Mouse (Mus musculus) heart, embryonic 10.5 days (tissue): ENCODE data around the gene Synpo2. TPM values are rescaled to one million over a fixed set of nuclear protein-coding genes. Genes with fewer than 3 reads are reported as not detected.

ENCODE experiments used
- DNase-seq: peaks from one replicate; pipeline ENCODE4 v3.0.0-alpha.2; 2017; ENCODE audit warnings: low spot score
- H3K27ac ChIP-seq: fragments of 300-500 bp; sonication (generic); 2 replicates; pipeline ENCODE4 v1.5.1; 2016; ENCODE audit warnings: mild to moderate bottlenecking
- H3K27me3 ChIP-seq: fragments of 300-500 bp; sonication (generic); 2 replicates; pipeline ENCODE4 v1.6.1; 2016; ENCODE audit warnings: mild to moderate bottlenecking; ENCODE audit not compliant: poor library complexity, insufficient read depth, severe bottlenecking
- H3K36me3 ChIP-seq: fragments of 300-500 bp; sonication (generic); 2 replicates; pipeline ENCODE4 v1.6.1; 2016; ENCODE audit warnings: mild to moderate bottlenecking, moderate library complexity
- H3K4me1 ChIP-seq: fragments of 300-500 bp; sonication (generic); 2 replicates; pipeline ENCODE4 v1.6.1; 2016; ENCODE audit warnings: mild to moderate bottlenecking
- H3K4me3 ChIP-seq: fragments of 300-500 bp; sonication (generic); 2 replicates; pipeline ENCODE4 v1.5.1; 2016; ENCODE audit warnings: mild to moderate bottlenecking, moderate library complexity
- H3K9me3 ChIP-seq: fragments of 300-500 bp; sonication (generic); 2 replicates; pipeline ENCODE4 v1.6.1; 2016; ENCODE audit warnings: mild to moderate bottlenecking, moderate library complexity
- WGBS: fragments of 180-500 bp; shearing (Covaris S2); methylation state at CpG from one replicate; pipeline ENCODE4 v1.1.7; 2016; 5-methylcytosine and 5-hydroxymethylcytosine counted together
- polyA plus RNA-seq: library from polyadenylated mRNA; unstranded; fragments of >200 nt; fragmentation: Nextera tagmentation; extraction: Ambion mirVana; gene quantifications from 2 replicates; pipeline ENCODE4 v1.2.1, GENCODE M21; 2016

The Synpo2 gene
- polyA plus RNA-seq, 1 experiment from 2014 or later: 17.7 TPM

DNA sequence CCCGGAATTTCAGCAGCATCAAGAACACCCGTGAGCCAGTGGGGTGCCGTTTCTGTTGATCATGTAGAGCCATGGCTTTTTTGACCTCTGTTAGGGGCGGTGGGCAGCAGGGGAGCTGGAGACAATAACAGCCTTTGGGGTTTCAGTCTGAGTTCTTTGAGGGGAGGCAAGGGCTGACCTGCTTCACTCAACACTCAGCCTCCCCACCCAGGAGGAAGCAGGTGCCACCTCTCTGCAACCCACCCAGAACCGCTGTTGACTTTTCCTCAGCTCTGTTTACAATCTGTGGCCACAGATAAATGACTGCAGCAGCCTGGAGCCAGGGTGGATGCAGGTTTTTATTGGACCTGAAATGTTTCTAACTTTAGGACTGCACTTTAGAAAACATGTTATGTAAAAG lies 171.8 kb downstream of the Synpo2 start:
- DNase-seq: no peak
- Histone ChIP-seq H3K9me3 (no peaks in the 10 kb centered on the region), H3K36me3 (no peaks in the 10 kb centered on the region), H3K4me1 (peaks cover 33% of the 10 kb centered on the region), H3K27ac (peak overlapping the region; percentile 62), H3K4me3 (no peak overlapping the region), H3K27me3 (no peaks in the 10 kb centered on the region)
- WGBS: 19% methylated on average over 5 of the region's 5 CpGs

GRCm38 (mm10) chr3:123061931-123062330 lies 174.0 kb downstream of the Synpo2 start:
- Histone ChIP-seq H3K27me3 (no peaks in the 10 kb centered on the region), H3K36me3 (no peaks in the 10 kb centered on the region), H3K4me1 (peaks cover 33% of the 10 kb centered on the region), H3K4me3 (no peak overlapping the region), H3K9me3 (no peaks in the 10 kb centered on the region), H3K27ac (peak overlapping the region; percentile 22; the same call in 1 of the 2 replicates)
- no peak for DNase-seq
- WGBS: 79% methylated on average over 2 of the region's 2 CpGs

DNA sequence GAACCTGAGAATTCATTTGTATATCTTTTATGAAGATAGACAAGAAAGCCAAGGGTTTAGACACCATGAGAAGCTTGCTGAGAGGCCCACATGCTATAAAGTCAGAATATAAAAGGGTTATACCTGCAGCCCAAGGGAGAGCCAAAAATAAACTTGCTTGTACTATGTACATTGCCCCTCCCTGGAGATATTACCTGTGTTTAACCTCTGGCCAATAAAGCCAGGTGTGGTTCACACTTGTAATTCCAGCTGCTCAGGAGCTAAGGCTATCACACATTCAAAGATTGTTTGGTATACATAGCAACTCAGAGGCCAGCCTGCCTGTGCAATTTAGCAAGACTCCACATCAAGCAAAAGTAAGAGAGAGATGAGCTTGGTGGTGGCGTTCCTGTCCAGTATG lies 177.1 kb downstream of the Synpo2 start:
- no peak for DNase-seq
- H3K4me1 ChIP-seq: 0 out of 2 replicates have a peak, but pooled peaks cover 11% of the 10 kb centered on the region
- H3K4me3 ChIP-seq: no peak overlapping the region
- no peaks in the 10 kb centered on the region for H3K36me3 ChIP-seq
- no peaks in the 10 kb centered on the region for H3K27me3 ChIP-seq
- 91% methylated on average over 1 of the region's 1 CpGs for WGBS
- no peak overlapping the region for H3K27ac ChIP-seq
- H3K9me3 ChIP-seq: no peaks in the 10 kb centered on the region

DNA sequence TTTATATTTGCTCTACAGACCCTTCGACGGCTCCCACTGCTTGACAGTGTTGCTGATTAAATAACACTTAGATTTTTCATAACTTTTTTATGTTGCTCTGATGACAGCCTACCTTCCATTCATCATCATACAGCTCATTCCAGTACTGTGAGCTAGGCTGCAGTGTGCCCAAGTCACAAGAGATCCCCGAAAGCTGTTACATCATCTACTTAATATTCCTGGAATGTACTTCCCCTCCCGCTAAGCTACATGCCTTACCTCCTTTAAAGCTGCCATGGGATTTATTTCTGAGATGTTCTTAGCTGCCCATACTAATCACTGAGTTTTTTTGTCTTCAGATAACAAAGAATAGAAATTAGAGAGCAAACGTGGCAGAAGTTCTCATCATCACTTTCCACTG lies 181.8 kb downstream of the Synpo2 start:
- no peak for DNase-seq
- no peaks in the 10 kb centered on the region for H3K9me3 ChIP-seq
- no peak overlapping the region for H3K27ac ChIP-seq
- no peak overlapping the region for H3K4me3 ChIP-seq
- no peaks in the 10 kb centered on the region for H3K4me1 ChIP-seq
- H3K27me3 ChIP-seq: no peaks in the 10 kb centered on the region
- WGBS: 58% methylated on average over 5 of the region's 5 CpGs
- H3K36me3 ChIP-seq: no peaks in the 10 kb centered on the region

GRCm38 (mm10) chr3:123053192-123053938 lies 182.6 kb downstream of the Synpo2 start:
- 79% methylated on average over 8 of the region's 8 CpGs for WGBS
- Histone ChIP-seq H3K9me3 (no peaks in the 10 kb centered on the region), H3K36me3 (no peaks in the 10 kb centered on the region), H3K4me1 (no peaks in the 10 kb centered on the region), H3K27ac (no peak overlapping the region), H3K4me3 (no peak overlapping the region), H3K27me3 (no peaks in the 10 kb centered on the region)
- no peak for DNase-seq

- WGBS: 94% methylated on average over 1 of the region's 1 CpGs
- Histone ChIP-seq H3K9me3 (no peaks in the 10 kb centered on the region), H3K4me1 (no peaks in the 10 kb centered on the region), H3K4me3 (no peak overlapping the region), H3K27me3 (no peaks in the 10 kb centered on the region), H3K27ac (no peak overlapping the region), H3K36me3 (no peaks in the 10 kb centered on the region)
- DNase-seq: no peak
Observed at GRCm38 (mm10) chr3:123042308-123042707, 193.6 kb downstream of the Synpo2 start.

- peaks cover 14% of the 10 kb centered on the region; the same call in 1 of the 2 replicates for H3K4me1 ChIP-seq
- peak within 1 kb of the TSS; percentile 39 for H3K4me3 ChIP-seq
- H3K27ac ChIP-seq: peak within 1 kb of the TSS; percentile 81
- no peaks in the 10 kb centered on the region for H3K36me3 ChIP-seq
- WGBS: 51% methylated on average over 7 of the region's 7 CpGs
- no peak for DNase-seq
- no peaks in the 10 kb centered on the region for H3K9me3 ChIP-seq
- no peaks in the 10 kb centered on the region for H3K27me3 ChIP-seq
Observed at GRCm38 (mm10) chr3:123034752-123035151, 201.2 kb downstream of the Synpo2 start, which contains the start of gene Myoz2. Gene Myoz2 (minus strand): TSS chr3:123035015.

DNA sequence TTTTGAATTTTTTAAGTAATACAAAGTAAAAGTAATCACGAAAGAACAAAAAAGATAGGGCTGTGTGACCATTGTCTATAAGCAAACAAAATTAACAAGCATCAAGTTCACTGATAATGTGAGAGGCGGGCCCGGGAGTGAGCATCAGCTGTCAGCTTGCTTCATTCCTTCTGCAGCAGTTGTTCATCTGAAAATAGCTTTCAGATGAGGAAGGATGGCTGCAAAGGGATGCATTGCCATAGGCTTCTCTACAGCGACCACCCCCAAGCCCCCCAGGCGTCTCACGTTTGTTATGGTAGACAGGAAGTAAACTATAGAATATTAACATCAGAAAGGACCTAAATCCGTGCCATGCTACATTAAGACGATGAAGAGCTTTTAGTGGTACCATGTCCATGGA lies 202.1 kb downstream of the Synpo2 start:
- 75% methylated on average over 8 of the region's 8 CpGs for WGBS
- Histone ChIP-seq H3K4me3 (peak overlapping the region; percentile 39; the same call in 1 of the 2 replicates), H3K27ac (peak overlapping the region; percentile 81; the same call in 1 of the 2 replicates)

More for the DNA sequence above, 202.1 kb downstream of the Synpo2 start:
- peaks cover 14% of the 10 kb centered on the region; the same call in 1 of the 2 replicates for H3K4me1 ChIP-seq
- no peak for DNase-seq
- H3K27me3 ChIP-seq: no peaks in the 10 kb centered on the region
- H3K36me3 ChIP-seq: no peaks in the 10 kb centered on the region
- H3K9me3 ChIP-seq: no peaks in the 10 kb centered on the region

Other genes with a start within 250 kb of the Synpo2 start
- gene Myoz2, start 201.1 kb downstream of the Synpo2 start, polyA plus RNA-seq: 24.0 and 70.2 TPM in 2 replicates
- 56.0 and 69.9 TPM in 2 replicates for gene Sec24d, start 31.3 kb upstream of the Synpo2 start, polyA plus RNA-seq
- 22.6 and 23.5 TPM in 2 replicates for gene Mettl14, start 150.0 kb upstream of the Synpo2 start, polyA plus RNA-seq
- gene Prss12, start 210.8 kb upstream of the Synpo2 start, polyA plus RNA-seq: 0.79 and 1.6 TPM in 2 replicates